Mouse (Mus musculus) kidney, embryonic 14.5 days (tissue): ENCODE measurements around the gene Ube2b. TPM values are rescaled to one million over a fixed set of nuclear protein-coding genes. Genes with fewer than 3 reads are reported as not detected.

Source experiments
- ATAC-seq: fragments of 200-750 bp; cut with Nextera tagmentation; 2 replicates; pipeline ENCODE4 v1.8.0; 2017; ENCODE audit warnings: moderate number of reproducible peaks, mild to moderate bottlenecking, moderate TSS enrichment, moderate library complexity; ENCODE audit not compliant: low FRiP score, low TSS enrichment
- H3K27ac ChIP-seq: fragments of 300-500 bp; sonication (generic); 2 replicates; pipeline ENCODE4 v1.5.1; 2014; ENCODE audit warnings: low read depth, mild to moderate bottlenecking, low read length, moderate library complexity, mixed read lengths
- H3K27me3 ChIP-seq: fragments of 300-500 bp; sonication (generic); 2 replicates; pipeline ENCODE4 v1.6.1; 2014; ENCODE audit warnings: mild to moderate bottlenecking, low read length; ENCODE audit not compliant: control insufficient read depth, insufficient read depth
- H3K36me3 ChIP-seq: fragments of 300-500 bp; sonication (generic); 2 replicates; pipeline ENCODE4 v1.6.1; 2014; ENCODE audit warnings: low read length, mixed read lengths; ENCODE audit not compliant: control insufficient read depth, insufficient read depth
- H3K4me1 ChIP-seq: fragments of 300-500 bp; sonication (generic); 2 replicates; pipeline ENCODE4 v1.6.1; 2014; ENCODE audit warnings: low read length, mixed read lengths; ENCODE audit not compliant: control insufficient read depth, insufficient read depth
- H3K4me2 ChIP-seq: fragments of 300-500 bp; sonication (generic); replicated peaks from 2 replicates; pipeline ENCODE4 v1.6.1; 2014; ENCODE audit warnings: low read depth, mild to moderate bottlenecking, low read length
- H3K4me3 ChIP-seq: fragments of 300-500 bp; sonication (generic); 2 replicates; pipeline ENCODE4 v1.5.1; 2014; ENCODE audit warnings: mild to moderate bottlenecking, low read length
- H3K9ac ChIP-seq: fragments of 300-500 bp; sonication (generic); 2 replicates; pipeline ENCODE4 v1.6.1; 2014; ENCODE audit warnings: low read depth, mild to moderate bottlenecking, low read length, moderate library complexity
- H3K9me3 ChIP-seq: fragments of 300-500 bp; sonication (generic); 2 replicates; pipeline ENCODE4 v1.6.1; 2016; ENCODE audit warnings: low read length; ENCODE audit not compliant: control insufficient read depth
- WGBS: fragments of 180-500 bp; shearing (Covaris S2); extraction: QIAGEN DNeasy Blood & Tissue Kit; methylation state at CpG from one replicate; pipeline ENCODE4 v1.1.7; 2014; 5-methylcytosine and 5-hydroxymethylcytosine counted together
- polyA plus RNA-seq: library from polyadenylated mRNA; unstranded; fragments of >200 nt; fragmentation: Nextera tagmentation; extraction: Ambion mirVana; gene quantifications from 2 replicates; pipeline ENCODE4 v1.2.1, GENCODE M21; 2014

Ube2b gene
- polyA plus RNA-seq, 1 experiment from 2014 or later: 149 TPM

GRCm38 (mm10) chr11:51945548-51945947 lies 55.0 kb downstream of the Ube2b start:
- Histone ChIP-seq H3K9ac (no peak overlapping the region), H3K4me1 (no peaks in the 10 kb centered on the region), H3K4me2 (no peak overlapping the region), H3K4me3 (no peak overlapping the region), H3K9me3 (no peaks in the 10 kb centered on the region), H3K27ac (no peak overlapping the region), H3K36me3 (no peaks in the 10 kb centered on the region), H3K27me3 (no peaks in the 10 kb centered on the region)
- no peak for ATAC-seq
- WGBS: 11% methylated on average over 8 of the region's 8 CpGs

GRCm38 (mm10) chr11:51944239-51944638 lies 56.3 kb downstream of the Ube2b start:
- H3K4me2 ChIP-seq: no peak overlapping the region
- no peak overlapping the region for H3K4me3 ChIP-seq
- H3K9me3 ChIP-seq: no peaks in the 10 kb centered on the region
- no peaks in the 10 kb centered on the region for H3K36me3 ChIP-seq
- 91% methylated on average over 3 of the region's 3 CpGs for WGBS
- H3K27me3 ChIP-seq: no peaks in the 10 kb centered on the region
- ATAC-seq: no peak
- no peak overlapping the region for H3K27ac ChIP-seq
- H3K4me1 ChIP-seq: no peaks in the 10 kb centered on the region
- H3K9ac ChIP-seq: no peak overlapping the region

- H3K4me1 ChIP-seq: no peaks in the 10 kb centered on the region
- H3K4me3 ChIP-seq: no peak overlapping the region
- no peaks in the 10 kb centered on the region for H3K27me3 ChIP-seq
- no peak for ATAC-seq
- no peaks in the 10 kb centered on the region for H3K9me3 ChIP-seq
- no peaks in the 10 kb centered on the region for H3K36me3 ChIP-seq
- H3K27ac ChIP-seq: no peak overlapping the region
- no peak overlapping the region for H3K4me2 ChIP-seq
- 57% methylated on average over 6 of the region's 6 CpGs for WGBS
- no peak overlapping the region for H3K9ac ChIP-seq
These were observed 57.1 kb downstream of the Ube2b start for GRCm38 (mm10) chr11:51943500-51943841.

GRCm38 (mm10) chr11:51942602-51943499 lies 57.7 kb downstream of the Ube2b start:
- no peaks in the 10 kb centered on the region for H3K27me3 ChIP-seq
- ATAC-seq: no peak
- no peaks in the 10 kb centered on the region for H3K9me3 ChIP-seq
- H3K36me3 ChIP-seq: no peaks in the 10 kb centered on the region
- no peak overlapping the region for H3K27ac ChIP-seq
- no peaks in the 10 kb centered on the region for H3K4me1 ChIP-seq
- no peak overlapping the region for H3K4me3 ChIP-seq
- 68% methylated on average over 15 of the region's 15 CpGs for WGBS
- H3K9ac ChIP-seq: no peak overlapping the region
- H3K4me2 ChIP-seq: no peak overlapping the region

GRCm38 (mm10) chr11:51940511-51940955 lies 60.0 kb downstream of the Ube2b start:
- no peak overlapping the region for H3K4me2 ChIP-seq
- H3K36me3 ChIP-seq: no peaks in the 10 kb centered on the region
- 62% methylated on average over 13 of the region's 13 CpGs for WGBS
- H3K9ac ChIP-seq: no peak overlapping the region
- no peaks in the 10 kb centered on the region for H3K4me1 ChIP-seq
- H3K9me3 ChIP-seq: no peaks in the 10 kb centered on the region
- no peak for ATAC-seq
- H3K4me3 ChIP-seq: no peak overlapping the region
- no peak overlapping the region for H3K27ac ChIP-seq
- H3K27me3 ChIP-seq: no peaks in the 10 kb centered on the region

- no peaks in the 10 kb centered on the region for H3K4me1 ChIP-seq
- H3K4me2 ChIP-seq: no peak overlapping the region
- no peak for ATAC-seq
- H3K9me3 ChIP-seq: no peaks in the 10 kb centered on the region
- no peak overlapping the region for H3K4me3 ChIP-seq
- H3K27ac ChIP-seq: no peak overlapping the region
- no peaks in the 10 kb centered on the region for H3K27me3 ChIP-seq
- no peaks in the 10 kb centered on the region for H3K36me3 ChIP-seq
- 63% methylated on average over 8 of the region's 8 CpGs for WGBS
- no peak overlapping the region for H3K9ac ChIP-seq
These were observed 61.0 kb downstream of the Ube2b start for GRCm38 (mm10) chr11:51939590-51939955.

GRCm38 (mm10) chr11:51938817-51939589 lies 61.6 kb downstream of the Ube2b start:
- Histone ChIP-seq H3K9me3 (no peaks in the 10 kb centered on the region), H3K36me3 (no peaks in the 10 kb centered on the region), H3K4me1 (no peaks in the 10 kb centered on the region), H3K4me3 (no peak overlapping the region), H3K27ac (no peak overlapping the region), H3K9ac (no peak overlapping the region), H3K4me2 (no peak overlapping the region), H3K27me3 (no peaks in the 10 kb centered on the region)
- 75% methylated on average over 12 of the region's 12 CpGs for WGBS
- no peak for ATAC-seq

- H3K36me3 ChIP-seq: no peaks in the 10 kb centered on the region
- 41% methylated on average over 6 of the region's 6 CpGs for WGBS
These were observed 63.2 kb downstream of the Ube2b start for GRCm38 (mm10) chr11:51937361-51937781.

More at GRCm38 (mm10) chr11:51937361-51937781, 63.2 kb downstream of the Ube2b start:
- no peak overlapping the region for H3K9ac ChIP-seq
- no peak overlapping the region for H3K27ac ChIP-seq
- no peaks in the 10 kb centered on the region for H3K9me3 ChIP-seq
- no peaks in the 10 kb centered on the region for H3K4me1 ChIP-seq
- no peak overlapping the region for H3K4me3 ChIP-seq
- H3K4me2 ChIP-seq: no peak overlapping the region
- H3K27me3 ChIP-seq: no peaks in the 10 kb centered on the region
- ATAC-seq: peak; percentile 60; the same call in 1 of the 2 replicates
